Mouse (Mus musculus) left cerebral cortex, adult 8-10 months (tissue): ENCODE data around the gene Hdac10. TPM values are rescaled to one million over a fixed set of nuclear protein-coding genes. Genes with fewer than 3 reads are reported as not detected.

Source experiments
- DNase-seq, 2 experiments: peaks; one replicate each; pipeline ENCODE4 v3.0.0; 2022; ENCODE audit warnings: low spot score in 2 of 2
- microRNA-seq, 2 experiments: library from miRNA; unstranded; fragments of <30 nt; microRNA quantifications; one replicate each; pipeline ENCODE4 v1.2.0; 2022
- total RNA-seq, 4 experiments: library from RNA; stranded (reverse); gene quantifications; 2 replicates each; pipeline ENCODE4 v1.2.4; 2022

Gene Hdac10
- total RNA-seq, 4 experiments from 2014 or later: 12.5 to 17.1 (median 14.2) TPM

DNA sequence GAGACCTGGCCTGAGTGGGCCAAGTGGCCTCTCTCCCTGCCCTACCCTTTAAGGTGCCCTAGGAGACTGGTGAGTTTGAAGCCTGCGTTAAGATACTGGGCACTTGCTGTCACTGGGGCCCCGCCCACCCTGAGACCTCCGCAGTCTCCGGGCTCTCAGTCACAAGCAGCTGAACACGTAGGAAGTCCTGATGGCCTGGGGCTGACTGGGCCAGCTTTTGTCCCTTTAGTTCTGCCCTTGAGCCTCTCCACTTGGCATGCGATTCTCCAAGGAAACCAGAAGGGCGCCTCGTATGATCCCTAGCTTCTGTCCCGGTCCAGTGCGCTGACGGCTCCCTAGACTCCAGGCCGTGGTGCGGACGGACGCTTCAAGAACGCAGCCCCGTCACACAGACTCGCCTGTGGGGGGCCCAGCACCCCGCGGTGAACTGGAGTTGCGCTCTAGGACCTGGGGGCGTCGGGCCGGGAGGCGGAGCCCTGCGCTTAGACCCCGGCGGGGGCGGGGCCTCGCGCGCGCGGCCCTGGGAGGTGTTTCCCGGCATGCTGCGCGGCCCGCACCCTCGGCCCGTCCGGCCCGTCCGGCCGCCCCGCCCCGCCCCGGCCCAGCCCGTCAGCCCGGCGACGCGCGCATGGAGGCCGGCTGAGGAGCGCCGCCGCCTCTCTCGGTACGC is 52.9 kb downstream of the Hdac10 start:
- peak; percentile 76 to 80 for DNase-seq

DNA sequence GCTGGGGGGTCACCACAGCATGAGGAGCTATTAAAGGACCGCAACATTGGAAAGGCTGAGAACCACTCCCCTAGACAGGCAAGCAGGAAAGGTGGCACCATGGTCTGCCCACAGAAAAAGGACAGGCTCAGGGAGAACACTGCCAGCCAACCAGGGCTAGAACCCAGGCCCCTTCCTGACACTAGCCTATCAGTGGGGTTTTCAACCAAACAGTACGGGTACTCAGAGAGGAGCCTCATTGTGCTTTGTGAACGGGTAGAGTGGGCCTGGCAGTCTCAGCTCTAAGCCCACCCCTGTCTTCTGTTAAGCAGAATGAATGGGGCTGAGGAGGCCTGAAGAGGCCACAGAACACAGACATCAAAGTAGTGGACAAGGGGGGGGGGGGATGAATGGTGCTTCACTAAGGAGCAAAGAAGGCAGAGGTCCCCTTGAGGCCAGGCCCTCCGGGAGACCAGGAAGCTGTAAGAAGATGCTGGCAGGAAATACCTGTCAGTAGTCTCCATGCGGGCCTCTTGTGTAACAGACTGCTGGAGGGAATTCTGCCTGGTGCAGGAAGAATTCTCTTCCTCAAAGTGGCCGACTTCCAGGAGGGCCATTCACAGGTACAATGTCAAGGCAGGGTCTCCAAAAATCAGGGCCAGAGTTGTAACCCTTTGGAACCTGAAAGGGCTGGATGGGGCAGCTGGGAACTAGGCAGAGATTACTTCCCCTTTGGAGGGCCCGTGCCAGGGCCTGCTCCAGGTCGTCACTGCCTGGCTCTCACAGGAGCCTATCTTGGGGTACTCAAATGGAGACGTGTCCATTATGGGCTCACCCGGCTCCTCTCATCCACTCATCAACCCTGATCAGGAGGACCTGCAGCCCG is 53.7 kb downstream of the Hdac10 start, which contains the start of gene Trabd:
Gene Trabd, plus strand, starts transcription at position 512 of the 865 bp plus-strand sequence.
- no peak for DNase-seq

GRCm38 (mm10) chr15:89073993-89074603 is 54.4 kb downstream of the Hdac10 start:
- no peak for DNase-seq

Small RNA genes lying within 50 kb of the gene (microRNA-seq; reads per million reads assigned to microRNA genes)
- gene Mir7118: 0.66 to 1.3 reads per million in 2 experiments

Other genes starting within 250 kb of the Hdac10 start
- gene Ttll8, start 174.3 kb downstream of the Hdac10 start, total RNA-seq: 1 to 10 TPM; 1.5 to 1.8 (median 1.8) TPM
- gene Mlc1, start 149.7 kb downstream of the Hdac10 start, total RNA-seq: 100 to 1,000 TPM; 112 to 127 (median 115) TPM
- gene Mov10l1, start 145.8 kb downstream of the Hdac10 start, total RNA-seq: not detected
- 100 to 1,000 TPM; 108 to 121 (median 111) TPM for gene Panx2, start 69.0 kb downstream of the Hdac10 start, total RNA-seq
- 10 to 100 TPM; 17.3 to 21.8 (median 18.0) TPM for gene Trabd, start 53.6 kb downstream of the Hdac10 start, total RNA-seq
- gene Selenoo, start 39.6 kb downstream of the Hdac10 start, total RNA-seq: 10 to 100 TPM; 22.7 to 27.6 (median 24.7) TPM
- 10 to 100 TPM; 27.2 to 30.8 (median 28.6) TPM for gene Tubgcp6, start 5.6 kb downstream of the Hdac10 start, total RNA-seq
- 10 to 100 TPM in 2 of 4 experiments, 1 to 10 TPM in 2; 9.5 to 10.6 (median 10.1) TPM for gene Mapk12, start 12.0 kb upstream of the Hdac10 start, total RNA-seq
- 10 to 100 TPM; 35.8 to 40.9 (median 39.4) TPM for gene Mapk11, start 20.9 kb upstream of the Hdac10 start, total RNA-seq
- gene Plxnb2, start 52.1 kb upstream of the Hdac10 start, total RNA-seq: 10 to 100 TPM; 42.6 to 60.9 (median 54.8) TPM
- gene Dennd6b, start 67.8 kb upstream of the Hdac10 start, total RNA-seq: 10 to 100 TPM; 46.2 to 59.3 (median 50.7) TPM
- 100 to 1,000 TPM; 150 to 165 (median 161) TPM for gene Ppp6r2, start 82.9 kb upstream of the Hdac10 start, total RNA-seq
- 100 to 1,000 TPM; 230 to 240 (median 238) TPM for gene Sbf1, start 186.6 kb upstream of the Hdac10 start, total RNA-seq
- gene Adm2, start 194.0 kb upstream of the Hdac10 start, total RNA-seq: not detected
- gene Miox, start 205.7 kb upstream of the Hdac10 start, total RNA-seq: not detected
- 10 to 100 TPM; 15.7 to 22.6 (median 19.9) TPM for gene Lmf2, start 227.0 kb upstream of the Hdac10 start, total RNA-seq
- 100 to 1,000 TPM in 3 of 4 experiments, 10 to 100 TPM in 1; 98.3 to 110 (median 107) TPM for gene Ncaph2, start 227.0 kb upstream of the Hdac10 start, total RNA-seq
- 10 to 100 TPM; 23.2 to 28.0 (median 26.8) TPM for gene Sco2, start 245.1 kb upstream of the Hdac10 start, total RNA-seq
- 1 to 10 TPM in 2 of 4 experiments, under 1 TPM in 2; 0.57 to 1.4 (median 0.90) TPM for gene Tymp, start 248.3 kb upstream of the Hdac10 start, total RNA-seq